Mouse (Mus musculus): ENCODE measurements around the gene Vash2. TPM values are rescaled to one million over a fixed set of nuclear protein-coding genes. Genes with fewer than 3 reads are reported as not detected.

The Vash2 gene
- 0.27 TPM for polyA plus RNA-seq (2017; shearing (Covaris generic))

GRCm38 (mm10) chr1:190979100-190979563 lies at the start of gene Vash2:
Vash2 (minus strand) TSS chr1:190979296.

GRCm38 (mm10) chr1:191026021-191026713 lies 47.1 kb upstream of the Vash2 start, which contains the start of gene Flvcr1:
Flvcr1 (minus strand) TSS chr1:191026158.

GRCm38 (mm10) chr1:190924812-190925211 lies 54.3 kb downstream of the Vash2 start, which contains the start of gene Angel2:
Angel2 (plus strand) TSS chr1:190925112.

GRCm38 (mm10) chr1:190911415-190912123 lies 67.5 kb downstream of the Vash2 start, which contains the start of gene Rps6kc1:
Rps6kc1 (minus strand) TSS chr1:190911770.

Other genes starting within 250 kb of the Vash2 start
- 7.4 TPM for gene Rps6kc1, start 67.5 kb downstream of the Vash2 start, polyA plus RNA-seq (2017; shearing (Covaris generic))
- gene Angel2, start 54.2 kb downstream of the Vash2 start, polyA plus RNA-seq (2017; shearing (Covaris generic)): 86.4 TPM
- 34.9 TPM for gene Flvcr1, start 46.9 kb upstream of the Vash2 start, polyA plus RNA-seq (2017; shearing (Covaris generic))
- not detected for gene Spata45, start 57.3 kb upstream of the Vash2 start, polyA plus RNA-seq (2017; shearing (Covaris generic))
- gene Tatdn3, start 83.6 kb upstream of the Vash2 start, polyA plus RNA-seq (2017; shearing (Covaris generic)): 9.2 TPM
- gene Nsl1, start 83.7 kb upstream of the Vash2 start, polyA plus RNA-seq (2017; shearing (Covaris generic)): 0.25 TPM
- not detected for gene Batf3, start 118.6 kb upstream of the Vash2 start, polyA plus RNA-seq (2017; shearing (Covaris generic))
- not detected for gene Fam71a, start 185.5 kb upstream of the Vash2 start, polyA plus RNA-seq (2017; shearing (Covaris generic))
- 84.8 TPM for gene Atf3, start 238.7 kb upstream of the Vash2 start, polyA plus RNA-seq (2017; shearing (Covaris generic))

All from effector memory CD4-positive, alpha-beta T cell, adult 5 months (primary cell).